Mouse (Mus musculus) MEL (cell line): ENCODE results near the gene Hcn3. TPM values are rescaled to one million over a fixed set of nuclear protein-coding genes. Genes with fewer than 3 reads are reported as not detected.

Experiments used
- DNase-seq: peaks from one replicate; pipeline ENCODE4 v3.0.0; 2011; ENCODE audit warnings: low read depth, low spot score
- H3K27ac ChIP-seq: 2 replicates; pipeline ENCODE4 v1.5.1; 2012; ENCODE audit warnings: low read depth, mild to moderate bottlenecking, control low read depth, low read length, moderate library complexity; ENCODE audit not compliant: control insufficient read depth
- H3K27me3 ChIP-seq, 2 experiments: fragments of 150-350 bp in 1 of 2; sonication (generic) in 1 of 2; 2 replicates each; pipeline ENCODE4 v1.6.1; 2012; ENCODE audit warnings: low read length in 2 of 2, mild to moderate bottlenecking in 2 of 2, improper control_type of control experiment in 1 of 2, moderate library complexity in 1 of 2; ENCODE audit not compliant: insufficient read depth in 2 of 2, control insufficient read depth in 1 of 2
- H3K36me3 ChIP-seq, 2 experiments: 2 replicates each; pipeline ENCODE4 v1.6.1; 2012 to 2014; ENCODE audit warnings: low read length in 2 of 2, improper control_type of control experiment in 1 of 2, inconsistent platforms in 1 of 2, mild to moderate bottlenecking in 1 of 2; ENCODE audit not compliant: insufficient read depth in 2 of 2, control insufficient read depth in 1 of 2
- H3K4me1 ChIP-seq, 2 experiments: fragments of 150-350 bp in 1 of 2; sonication (generic) in 1 of 2; 2 replicates each; pipeline ENCODE4 v1.6.1; 2012; ENCODE audit warnings: low read length in 2 of 2, improper control_type of control experiment in 1 of 2, mild to moderate bottlenecking in 1 of 2; ENCODE audit not compliant: insufficient read depth in 2 of 2, control insufficient read depth in 1 of 2
- H3K4me3 ChIP-seq, 2 experiments: fragments of 150-350 bp in 1 of 2; sonication (generic) in 1 of 2; 2 replicates each; pipeline ENCODE4 v1.5.1; 2012; ENCODE audit warnings: low read depth in 2 of 2, low read length in 2 of 2, mild to moderate bottlenecking in 2 of 2, moderate library complexity in 2 of 2, control low read depth in 1 of 2, improper control_type of control experiment in 1 of 2; ENCODE audit not compliant: control insufficient read depth in 1 of 2, insufficient read depth in 1 of 2
- H3K79me2 ChIP-seq: 2 replicates; pipeline ENCODE4 v1.6.1; 2012; ENCODE audit warnings: mild to moderate bottlenecking, low read length, moderate library complexity; ENCODE audit not compliant: control insufficient read depth, poor library complexity, insufficient read depth
- H3K9ac ChIP-seq: 2 replicates; pipeline ENCODE4 v1.6.1; 2012; ENCODE audit warnings: low read depth, mild to moderate bottlenecking, control low read depth, low read length, moderate library complexity; ENCODE audit not compliant: control insufficient read depth, poor library complexity, severe bottlenecking
- H3K9me3 ChIP-seq: fragments of 150-350 bp; sonication (generic); replicated peaks from 2 replicates; pipeline ENCODE4 v1.6.1; 2012; ENCODE audit warnings: mild to moderate bottlenecking, low read length, improper control_type of control experiment, moderate library complexity; ENCODE audit not compliant: insufficient read depth
- BHLHE40 ChIP-seq: IDR thresholded peaks from 2 replicates; pipeline ENCODE4 v1.6.1; 2012; ENCODE audit warnings: low read depth, mild to moderate bottlenecking, inconsistent platforms, low read length, improper control_type of control experiment, borderline replicate concordance
- CHD1 ChIP-seq: IDR thresholded peaks from 2 replicates; pipeline ENCODE4 v1.6.1; 2012; ENCODE audit warnings: low read depth, mild to moderate bottlenecking, inconsistent platforms, low read length, improper control_type of control experiment
- CHD2 ChIP-seq: IDR thresholded peaks from 2 replicates; pipeline ENCODE4 v1.6.1; 2011; ENCODE audit warnings: low read length, improper control_type of control experiment
- CTCF ChIP-seq, 3 experiments: IDR thresholded peaks in 2 of 3; conservative IDR thresholded peaks in 1 of 3; 2 replicates each; pipeline ENCODE4 v1.5.1; 2011 to 2012; ENCODE audit warnings: low read length in 3 of 3, low read depth in 2 of 3, mild to moderate bottlenecking in 2 of 3, improper control_type of control experiment in 1 of 3, inconsistent platforms in 1 of 3, mixed read lengths in 1 of 3, moderate library complexity in 1 of 3; ENCODE audit not compliant: control insufficient read depth in 1 of 3, insufficient read depth in 1 of 3, poor library complexity in 1 of 3, severe bottlenecking in 1 of 3
- E2F4 ChIP-seq: IDR thresholded peaks from 2 replicates; pipeline ENCODE4 v1.6.1; 2011; ENCODE audit warnings: low read depth, low read length, improper control_type of control experiment, borderline replicate concordance
- ELF1 ChIP-seq: IDR thresholded peaks from 2 replicates; pipeline ENCODE4 v1.6.1; 2014; ENCODE audit warnings: low read depth, mild to moderate bottlenecking, inconsistent platforms, low read length, improper control_type of control experiment, moderate library complexity
- ETS1 ChIP-seq: IDR thresholded peaks from 2 replicates; pipeline ENCODE4 v1.6.1; 2012; ENCODE audit warnings: low read depth, mild to moderate bottlenecking, inconsistent platforms, low read length, improper control_type of control experiment, moderate library complexity
- GABPA ChIP-seq: IDR thresholded peaks from 2 replicates; pipeline ENCODE4 v1.6.1; 2012; ENCODE audit warnings: low read depth, mild to moderate bottlenecking, inconsistent platforms, low read length, improper control_type of control experiment, moderate library complexity
- GATA1 ChIP-seq: IDR thresholded peaks from 2 replicates; pipeline ENCODE4 v1.6.1; 2011; ENCODE audit warnings: low read depth, low read length, improper control_type of control experiment
- JUND ChIP-seq: IDR thresholded peaks from 2 replicates; pipeline ENCODE4 v1.6.1; 2011; ENCODE audit warnings: low read depth, mild to moderate bottlenecking, improper control_type of control experiment, low read length
- KAT2A ChIP-seq: conservative IDR thresholded peaks from 2 replicates; pipeline ENCODE4 v1.6.1; 2012; ENCODE audit warnings: low read depth, low read length, improper control_type of control experiment, inconsistent platforms
- MAFK ChIP-seq: IDR thresholded peaks from 2 replicates; pipeline ENCODE4 v1.6.1; 2011; ENCODE audit warnings: low read depth, mild to moderate bottlenecking, low read length, improper control_type of control experiment, borderline replicate concordance
- MAX ChIP-seq: IDR thresholded peaks from 2 replicates; pipeline ENCODE4 v1.6.1; 2011; ENCODE audit warnings: low read length, improper control_type of control experiment
- MAZ ChIP-seq: IDR thresholded peaks from 2 replicates; pipeline ENCODE4 v1.6.1; 2012; ENCODE audit warnings: low read depth, mild to moderate bottlenecking, inconsistent platforms, low read length, improper control_type of control experiment
- MEF2A ChIP-seq: IDR thresholded peaks from 2 replicates; pipeline ENCODE4 v1.6.1; 2014; ENCODE audit warnings: low read depth, mild to moderate bottlenecking, inconsistent platforms, low read length, improper control_type of control experiment; ENCODE audit not compliant: poor library complexity, insufficient replicate concordance, severe bottlenecking; ENCODE audit errors: extremely low read depth
- MXI1 ChIP-seq: IDR thresholded peaks from 2 replicates; pipeline ENCODE4 v1.6.1; 2011; ENCODE audit warnings: mild to moderate bottlenecking, low read depth, low read length, improper control_type of control experiment
- MYB ChIP-seq: IDR thresholded peaks from 2 replicates; pipeline ENCODE4 v1.6.1; 2011; ENCODE audit warnings: mild to moderate bottlenecking, low read depth, low read length, improper control_type of control experiment
- MYC ChIP-seq: IDR thresholded peaks from 2 replicates; pipeline ENCODE4 v1.6.1; 2011; ENCODE audit warnings: low read depth, mild to moderate bottlenecking, low read length, improper control_type of control experiment, moderate library complexity
- NELFE ChIP-seq: IDR thresholded peaks from 2 replicates; pipeline ENCODE4 v1.6.1; 2011; ENCODE audit warnings: low read depth, low read length, improper control_type of control experiment
- NRF1 ChIP-seq: IDR thresholded peaks from 2 replicates; pipeline ENCODE4 v1.6.1; 2014; ENCODE audit warnings: low read depth, mild to moderate bottlenecking, inconsistent platforms, low read length, improper control_type of control experiment, moderate library complexity; ENCODE audit not compliant: poor library complexity, insufficient read depth, severe bottlenecking
- POLR2A ChIP-seq, 2 experiments: IDR thresholded peaks; 2 replicates each; pipeline ENCODE4 v1.6.1; 2011 to 2012; ENCODE audit warnings: low read length in 2 of 2, mild to moderate bottlenecking in 2 of 2, control low read depth in 1 of 2, improper control_type of control experiment in 1 of 2, low read depth in 1 of 2, moderate library complexity in 1 of 2; ENCODE audit not compliant: control insufficient read depth in 1 of 2, insufficient read depth in 1 of 2, poor library complexity in 1 of 2
- POLR2AphosphoS2 ChIP-seq: IDR thresholded peaks from 2 replicates; pipeline ENCODE4 v1.6.1; 2011; ENCODE audit warnings: low read length, improper control_type of control experiment
- POLR2AphosphoS5 ChIP-seq: IDR thresholded peaks from 2 replicates; pipeline ENCODE4 v1.6.1; 2012; ENCODE audit warnings: low read depth, borderline replicate concordance, mild to moderate bottlenecking, inconsistent platforms, low read length, moderate library complexity, mixed read lengths
- RAD21 ChIP-seq: IDR thresholded peaks from 2 replicates; pipeline ENCODE4 v1.6.1; 2011; ENCODE audit warnings: mild to moderate bottlenecking, low read depth, low read length, improper control_type of control experiment
- RCOR1 ChIP-seq: IDR thresholded peaks from 2 replicates; pipeline ENCODE4 v1.6.1; 2012; ENCODE audit warnings: low read depth, mild to moderate bottlenecking, inconsistent platforms, low read length, improper control_type of control experiment
- SIN3A ChIP-seq: IDR thresholded peaks from 2 replicates; pipeline ENCODE4 v1.6.1; 2012; ENCODE audit warnings: low read length, improper control_type of control experiment, inconsistent platforms
- SMC3 ChIP-seq: IDR thresholded peaks from 2 replicates; pipeline ENCODE4 v1.6.1; 2011; ENCODE audit warnings: low read depth, low read length, improper control_type of control experiment
- TAL1 ChIP-seq: IDR thresholded peaks from 2 replicates; pipeline ENCODE4 v1.6.1; 2012; ENCODE audit warnings: mild to moderate bottlenecking, inconsistent platforms, low read length, moderate library complexity, mixed read lengths
- TCF12 ChIP-seq: IDR thresholded peaks from 2 replicates; pipeline ENCODE4 v1.6.1; 2014; ENCODE audit warnings: low read depth, mild to moderate bottlenecking, inconsistent platforms, low read length, improper control_type of control experiment, moderate library complexity
- UBTF ChIP-seq: IDR thresholded peaks from 2 replicates; pipeline ENCODE4 v1.6.1; 2012; ENCODE audit warnings: low read depth, mild to moderate bottlenecking, inconsistent platforms, low read length, improper control_type of control experiment, moderate library complexity, borderline replicate concordance; ENCODE audit not compliant: insufficient read depth
- USF1 ChIP-seq: IDR thresholded peaks from 2 replicates; pipeline ENCODE4 v1.6.1; 2014; ENCODE audit warnings: low read depth, mild to moderate bottlenecking, inconsistent platforms, low read length, improper control_type of control experiment, moderate library complexity
- USF2 ChIP-seq, 2 experiments: IDR thresholded peaks; 2 replicates each; pipeline ENCODE4 v1.6.1; 2011 to 2012; ENCODE audit warnings: improper control_type of control experiment in 2 of 2, low read length in 2 of 2, borderline replicate concordance in 1 of 2, inconsistent platforms in 1 of 2, low read depth in 1 of 2, mild to moderate bottlenecking in 1 of 2; ENCODE audit not compliant: insufficient read depth in 1 of 2
- ZC3H11A ChIP-seq: IDR thresholded peaks from 2 replicates; pipeline ENCODE4 v1.6.1; 2012; ENCODE audit warnings: low read depth, mild to moderate bottlenecking, inconsistent platforms, low read length, improper control_type of control experiment
- ZKSCAN1 ChIP-seq: IDR thresholded peaks from 2 replicates; pipeline ENCODE4 v1.6.1; 2012; ENCODE audit warnings: low read depth, mild to moderate bottlenecking, inconsistent platforms, low read length, improper control_type of control experiment, moderate library complexity
- ZMIZ1 ChIP-seq: IDR thresholded peaks from 2 replicates; pipeline ENCODE4 v1.6.1; 2012; ENCODE audit warnings: low read depth, mild to moderate bottlenecking, inconsistent platforms, low read length, improper control_type of control experiment, moderate library complexity
- ZNF384 ChIP-seq: IDR thresholded peaks from 2 replicates; pipeline ENCODE4 v1.6.1; 2012; ENCODE audit warnings: low read depth, mild to moderate bottlenecking, inconsistent platforms, low read length, improper control_type of control experiment
- polyA plus RNA-seq, 2 experiments: library from polyadenylated mRNA; stranded (reverse) in 1 of 2; unstranded in 1 of 2; fragments of >175 nt in 1 of 2; fragments of >200 nt in 1 of 2; gene quantifications; 2 replicates each; pipeline versions ENCODE4 v1.2.1 to v1.2.4; 2012; ENCODE audit warnings: low replicate concordance in 2 of 2, low read depth in 1 of 2; ENCODE audit not compliant: insufficient read length in 2 of 2, insufficient read depth in 1 of 2, missing spikeins in 1 of 2
- total RNA-seq: library from RNA; depleted of rRNA; stranded (reverse); fragments of 300-350 nt; gene quantifications from 2 replicates; pipeline ENCODE4 v1.2.3, GENCODE M21; 2012

Gene Hcn3
- total and polyA plus RNA-seq, 3 experiments, result 4.0 to 7.4 TPM; not detected in 1

- Histone ChIP-seq H3K9ac (peak within 1 kb of the TSS; percentile 70), H3K27me3 (no peaks in the 10 kb centered on the region), H3K36me3 (peaks cover 0 to 15% of the 10 kb centered on the region in 2 experiments; a peak in 3 of 4 replicates), H3K9me3 (no peaks in the 10 kb centered on the region), H3K4me1 (peaks cover 5 to 11% of the 10 kb centered on the region in 2 experiments), H3K79me2 (peaks cover 10% of the 10 kb centered on the region), H3K27ac (peak within 1 kb of the TSS; percentile 71), H3K4me3 (peak within 1 kb of the TSS; percentile 54 to 80)
- DNase-seq, result peak; percentile 100
- TF ChIP-seq MYB (no peak), ELF1 (peak; percentile 13; the same call in 1 of the 2 replicates), MAX (peak; percentile 63), SIN3A (peak; percentile 93), BHLHE40 (no peak), CHD2 (no peak), SMC3 (no peak), MAFK (peak; percentile 91), E2F4 (no peak; the same call in 1 of the 2 replicates), CTCF (IDR thresholded peaks at IDR 0.05 in 2 of 3, conservative IDR thresholded peaks at IDR 0.05 in 1 of 3; ENCODE audit: control insufficient read depth in 1 of 3, insufficient read depth in 1 of 3, low read depth in 2 of 3, low read length in 3 of 3, poor library complexity in 1 of 3, severe bottlenecking in 1 of 3) (no peak), ZKSCAN1 (no peak), NELFE (peak; percentile 89), ETS1 (0 out of 2 replicates have a peak, but pooled peaks have one; percentile 8), GABPA (no peak), NRF1 (no peak), TAL1 (no peak), ZNF384 (peak; percentile 98), RCOR1 (no peak), RAD21 (no peak), ZC3H11A (no peak), POLR2AphosphoS5 (no peak), ZMIZ1 (peak; percentile 51; the same call in 1 of the 2 replicates), POLR2AphosphoS2 (peak; percentile 75), MXI1 (peak; percentile 87), MEF2A (no peak), USF2 (IDR thresholded peaks at IDR 0.05; ENCODE audit: borderline replicate concordance in 1 of 2, insufficient read depth in 1 of 2, low read depth in 1 of 2, low read length in 2 of 2) (no peak), GATA1 (0 out of 2 replicates have a peak, but pooled peaks have one; percentile 32), TCF12 (peak; percentile 74; the same call in 1 of the 2 replicates), UBTF (no peak; the same call in 1 of the 2 replicates), KAT2A (peak; percentile 96), CHD1 (no peak), MAZ (peak; percentile 72; the same call in 1 of the 2 replicates), POLR2A (IDR thresholded peaks at IDR 0.05; ENCODE audit: control insufficient read depth in 1 of 2, insufficient read depth in 1 of 2, low read depth in 1 of 2, low read length in 2 of 2, poor library complexity in 1 of 2) (peak; percentile 30 to 88; a peak in 2 of 4 replicates), USF1 (peak; percentile 89), MYC (peak; percentile 45; the same call in 1 of the 2 replicates), JUND (no peak)
Observed at GRCm38 (mm10) chr3:89101812-89102494, 58.0 kb downstream of the Hcn3 start, which contains the start of gene Fdps. TSS of gene Fdps (minus strand) at chr3:89101959.
